Mouse (Mus musculus) hematopoietic multipotent progenitor cell, adult 10-12 weeks (in vitro differentiated cells): ENCODE measurements around the gene Pgs1. TPM values are rescaled to one million over a fixed set of nuclear protein-coding genes. Genes with fewer than 3 reads are reported as not detected.

Experiments
- polyA plus RNA-seq: library from polyadenylated mRNA; stranded (reverse); fragments of >175 nt; gene quantifications from 2 replicates; pipeline ENCODE4 v1.2.3, GENCODE M21; 2012; ENCODE audit warnings: low replicate concordance

The Pgs1 gene
- polyA plus RNA-seq = 30.4 and 63.1 TPM in 2 replicates

DNA sequence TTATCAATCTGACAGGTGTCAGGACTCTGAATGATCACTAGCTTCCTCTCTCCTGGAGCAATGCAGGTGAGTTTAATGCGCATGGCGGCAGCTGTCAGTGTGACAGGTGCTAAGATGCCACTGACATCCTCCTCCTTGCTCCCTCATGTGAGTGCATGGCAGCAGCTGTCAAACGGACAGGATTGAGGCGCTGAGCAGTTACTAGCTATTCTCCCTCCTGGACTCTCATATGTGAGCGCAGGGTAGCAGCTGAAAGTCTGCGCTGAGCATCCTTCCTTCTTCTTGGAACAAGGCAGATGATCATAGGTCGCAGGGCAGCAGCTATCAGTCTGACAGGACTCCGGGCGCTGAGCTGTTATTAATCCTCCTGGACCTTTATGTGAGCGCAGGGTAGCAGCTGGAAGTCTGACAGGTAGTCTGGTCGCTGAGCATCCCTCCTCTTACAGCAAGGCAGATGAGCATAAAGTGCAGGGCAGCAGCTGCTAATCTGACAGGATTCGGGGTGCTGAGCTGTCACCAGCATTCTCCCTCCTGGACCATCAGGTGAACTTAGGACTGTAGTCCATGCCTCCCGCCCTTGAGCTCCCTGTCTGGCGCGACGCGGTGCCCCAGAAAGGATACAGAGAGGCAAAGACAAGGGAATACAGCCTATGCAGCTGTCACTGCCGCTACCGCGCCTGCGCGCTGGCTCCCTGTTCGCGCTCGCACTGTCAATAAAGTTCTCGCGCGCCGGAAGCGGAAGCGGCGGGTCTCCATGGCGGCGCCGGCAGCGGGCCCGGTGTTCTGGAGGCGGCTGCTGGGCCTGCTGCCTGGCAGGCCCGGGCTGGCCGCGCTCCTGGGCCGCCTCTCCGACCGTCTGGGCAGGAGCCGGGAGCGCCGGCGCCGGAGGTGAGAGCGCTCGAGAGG, at the start of gene Pgs1:
Pgs1 (plus strand) TSS at position 167 of the 906 bp plus-strand sequence.

GRCm38 (mm10) chr11:117969945-117970872, 15.9 kb upstream of the Pgs1 start, which contains the start of gene Socs3:
Socs3 (minus strand) TSS chr11:117970047.

Other genes starting within 250 kb of the Pgs1 start
- 217 and 218 TPM in 2 replicates for gene Tmc8, start 204.2 kb upstream of the Pgs1 start, polyA plus RNA-seq
- gene Tmc6, start 204.1 kb upstream of the Pgs1 start, polyA plus RNA-seq = 156 and 334 TPM in 2 replicates
- gene 6030468B19Rik, start 188.6 kb upstream of the Pgs1 start, polyA plus RNA-seq = 9.5 and 15.5 TPM in 2 replicates
- gene Gm20708, start 176.6 kb upstream of the Pgs1 start, polyA plus RNA-seq = 1.6 and 3.5 TPM in 2 replicates
- 179 and 321 TPM in 2 replicates for gene Syngr2, start 176.6 kb upstream of the Pgs1 start, polyA plus RNA-seq
- 7.9 and 25.2 TPM in 2 replicates for gene Afmid, start 160.4 kb upstream of the Pgs1 start, polyA plus RNA-seq
- 13.4 and 50.4 TPM in 2 replicates for gene Tk1, start 160.2 kb upstream of the Pgs1 start, polyA plus RNA-seq
- 2.8 and 42.0 TPM in 2 replicates for gene Birc5, start 137.0 kb upstream of the Pgs1 start, polyA plus RNA-seq
- not detected in 2 replicates for gene Tmem235, start 125.5 kb upstream of the Pgs1 start, polyA plus RNA-seq
- gene Tha1, start 112.8 kb upstream of the Pgs1 start, polyA plus RNA-seq = 6.1 and 12.9 TPM in 2 replicates
- gene Socs3, start 16.2 kb upstream of the Pgs1 start, polyA plus RNA-seq = 51.9 and 122 TPM in 2 replicates
- 0.21 and 0.43 TPM in 2 replicates for gene Dnah17, start 144.3 kb downstream of the Pgs1 start, polyA plus RNA-seq